ENCODE assay signal across 19 mouse cellular contexts in genomic region chr2:66632728-66633127, GRCm38 (mm10). TPM values are rescaled to one million over a fixed set of nuclear protein-coding genes. Genes with fewer than 3 reads are reported as not detected.
DNase-seq lines count a peak whose midpoint lies in the region; ATAC-seq and TF ChIP-seq lines count a peak whose summit lies in the region.
"Had no signal": no experiment of that assay in that cellular context is flagged by ENCODE, and none has a peak within 500 bp of the region (broad histone marks: within the 10 kb centered on the region; RNA-seq: fewer than 3 reads in every experiment).

No protein-coding gene starts in this region.

- H3K4me3 ChIP-seq in kidney, postnatal 0 days (replicated peaks; ENCODE audit: low read depth, low read length): no peak overlapping the region
- peak overlapping the region; percentile 21; the same call in 1 of the 2 replicates for H3K4me3 ChIP-seq in forebrain, postnatal 0 days (ENCODE audit: low read depth, low read length)
- 0 out of 2 replicates have a peak overlapping the region, but pooled peaks have one; percentile 3 for H3K4me3 ChIP-seq in neural tube, embryonic 14.5 days (ENCODE audit: low read depth, low read length)
- H3K4me3 ChIP-seq: lung, embryonic 15.5 days; stomach, embryonic 15.5 days had no signal

- 18% methylated on average over 5 of the region's 5 CpGs for WGBS in kidney, postnatal 0 days
- 13% methylated on average over 5 of the region's 5 CpGs for WGBS in forebrain, postnatal 0 days
- WGBS in neural tube, embryonic 14.5 days: 23% methylated on average over 5 of the region's 5 CpGs

- no peaks in the 10 kb centered on the region for H3K36me3 ChIP-seq in kidney, postnatal 0 days (ENCODE audit: insufficient read depth, low read length)
- H3K36me3 ChIP-seq in forebrain, postnatal 0 days (ENCODE audit: insufficient read depth): no peaks in the 10 kb centered on the region
- no peaks in the 10 kb centered on the region for H3K36me3 ChIP-seq in neural tube, embryonic 14.5 days (ENCODE audit: control insufficient read depth, insufficient read depth, low read length)
- H3K36me3 ChIP-seq: lung, embryonic 15.5 days; stomach, embryonic 15.5 days had no signal

- no peak overlapping the region for H3K4me2 ChIP-seq in kidney, postnatal 0 days (ENCODE audit: low read length)
- peak overlapping the region; percentile 34 for H3K4me2 ChIP-seq in forebrain, postnatal 0 days (ENCODE audit: low read depth)
- peak overlapping the region; percentile 18; the same call in 1 of the 2 replicates for H3K4me2 ChIP-seq in neural tube, embryonic 14.5 days (ENCODE audit: low read depth, low read length)
- H3K4me2 ChIP-seq: lung, embryonic 15.5 days; stomach, embryonic 15.5 days had no signal

- no peak for TF ChIP-seq CTCF in kidney, postnatal 0 days (IDR thresholded peaks at IDR 0.05; ENCODE audit: low read depth)
- TF ChIP-seq CTCF in forebrain, postnatal 0 days (IDR thresholded peaks at IDR 0.05; ENCODE audit: low read depth): no peak

- no peak overlapping the region for H3K27ac ChIP-seq in kidney, postnatal 0 days
- H3K27ac ChIP-seq in forebrain, postnatal 0 days (ENCODE audit: low read depth, low read length): no peak overlapping the region
- H3K27ac ChIP-seq in neural tube, embryonic 14.5 days (ENCODE audit: low read depth, low read length): no peak overlapping the region
- H3K27ac ChIP-seq: lung, embryonic 15.5 days; stomach, embryonic 15.5 days had no signal

- peaks cover 5% of the 10 kb centered on the region; the same call in 1 of the 2 replicates for H3K27me3 ChIP-seq in kidney, postnatal 0 days (ENCODE audit: insufficient read depth, low read length)
- no peaks in the 10 kb centered on the region for H3K27me3 ChIP-seq in forebrain, postnatal 0 days (ENCODE audit: insufficient read depth, low read length)
- 0 out of 2 replicates have a peak, but pooled peaks cover 3% of the 10 kb centered on the region for H3K27me3 ChIP-seq in neural tube, embryonic 14.5 days (ENCODE audit: control insufficient read depth, insufficient read depth, low read length)

- 0 out of 2 replicates have a peak, but pooled peaks have one; percentile 40 for ATAC-seq in kidney, postnatal 0 days (replicated peaks; ENCODE audit: low FRiP score, low read depth)
- ATAC-seq in forebrain, postnatal 0 days: no peak
- no peak for ATAC-seq in neural tube, embryonic 14.5 days (ENCODE audit: low read depth)
- ATAC-seq: CD4-positive, CD25-positive, alpha-beta regulatory T cell, adult 4 months; Patski had no signal

- no peak overlapping the region for H3K9ac ChIP-seq in kidney, postnatal 0 days (ENCODE audit: low read depth, low read length)
- H3K9ac ChIP-seq in forebrain, postnatal 0 days: no peak overlapping the region
- no peak overlapping the region for H3K9ac ChIP-seq in neural tube, embryonic 14.5 days (replicated peaks; ENCODE audit: low read depth, low read length)
- H3K9ac ChIP-seq: lung, embryonic 15.5 days; stomach, embryonic 15.5 days had no signal

- H3K4me1 ChIP-seq in kidney, postnatal 0 days (replicated peaks; ENCODE audit: insufficient read depth, low read length): no peaks in the 10 kb centered on the region
- H3K4me1 ChIP-seq in forebrain, postnatal 0 days (ENCODE audit: insufficient read depth): no peaks in the 10 kb centered on the region
- H3K4me1 ChIP-seq in neural tube, embryonic 14.5 days (ENCODE audit: control insufficient read depth, insufficient read depth, low read length): no peaks in the 10 kb centered on the region

- no peaks in the 10 kb centered on the region for H3K9me3 ChIP-seq in kidney, postnatal 0 days (replicated peaks; ENCODE audit: low read length)
- no peaks in the 10 kb centered on the region for H3K9me3 ChIP-seq in forebrain, postnatal 0 days (ENCODE audit: low read length)
- H3K9me3 ChIP-seq in neural tube, embryonic 14.5 days (ENCODE audit: control insufficient read depth, low read length): no peaks in the 10 kb centered on the region
- H3K9me3 ChIP-seq: lung, embryonic 15.5 days; stomach, embryonic 15.5 days had no signal

- DNase-seq in kidney, postnatal 0 days (ENCODE audit: low spot score): no peak
- no peak for DNase-seq in kidney, adult 11 months
- peak; percentile 53 for DNase-seq in brain, adult 2 months (ENCODE audit: low read depth, low spot score)
- peak; percentile 29 for DNase-seq in forebrain, postnatal 0 days
- no peak for DNase-seq in left cerebral cortex, adult 18-20 months (ENCODE audit: low spot score in 2 of 2)
- DNase-seq in layer of hippocampus, postnatal 36 days: no peak
- DNase-seq: adrenal gland, adult 2 months; cerebellum, postnatal 36 days; heart, postnatal 14 days; kidney, adult 18-20 months; left cerebral cortex, postnatal 4 days; right cerebral cortex, postnatal 4 days; thymus, postnatal 25 days had no signal

RNA-seq across cellular contexts. Expression of gene Scn9a, which starts 2.0 kb away (rescaled TPM):
- 0.40 and 0.57 TPM in 2 replicates for polyA plus RNA-seq in kidney, postnatal 0 days (2015; fragmentation: Nextera tagmentation; extraction: Ambion mirVana)
- 10.2 and 14.7 TPM in 2 replicates for total RNA-seq in forebrain, postnatal 0 days (2014; rRNA removed)
- polyA plus RNA-seq in forebrain, postnatal 0 days (2015; fragmentation: Nextera tagmentation; extraction: Ambion mirVana): 2.2 and 6.3 TPM in 2 replicates
- 11.2 and 23.1 TPM in 2 replicates for polyA plus RNA-seq in neural tube, embryonic 14.5 days (2014; fragmentation: Nextera tagmentation; extraction: Ambion mirVana)
- 1 to 10 TPM; 3.2 to 3.7 TPM for total RNA-seq in left cerebral cortex, adult 18-20 months (2021)
- total RNA-seq in layer of hippocampus, postnatal 36 days (2021): 1 to 10 TPM; 3.7 to 3.9 TPM
- total RNA-seq: megakaryocyte-erythroid progenitor cell, adult 5-6 weeks had no signal
- polyA plus RNA-seq: adrenal gland, adult 2 months; Patski had no signal

Comparison
In these comparisons a context has a peak if more than half of its experiments do, and no peak if none do; other contexts are left out.
1. DNase-seq: peak in brain, adult 2 months (single experiment) and forebrain, postnatal 0 days (single experiment); none in kidney, postnatal 0 days (single experiment), kidney, adult 11 months (single experiment), left cerebral cortex, adult 18-20 months (0 of 2) and layer of hippocampus, postnatal 36 days (0 of 2).